ENCODE assay signal across 11 mouse cellular contexts in genomic region chr1:168240846-168241245, GRCm38 (mm10).
DNase-seq lines count a peak whose midpoint lies in the region; ATAC-seq and TF ChIP-seq lines count a peak whose summit lies in the region.
"Had no signal": no experiment of that assay in that cellular context is flagged by ENCODE, and none has a peak within 500 bp of the region (broad histone marks: within the 10 kb centered on the region; RNA-seq: fewer than 3 reads in every experiment).

No protein-coding gene starts in this region.

- H3K9me3 ChIP-seq in heart, embryonic 10.5 days, result no peaks in the 10 kb centered on the region
- H3K9me3 ChIP-seq in hindbrain, postnatal 0 days (ENCODE audit: low read length), result no peaks in the 10 kb centered on the region
- no peaks in the 10 kb centered on the region for H3K9me3 ChIP-seq in stomach, embryonic 16.5 days (replicated peaks; ENCODE audit: control insufficient read depth, low read length)

- H3K27ac ChIP-seq in heart, embryonic 10.5 days, result 0 out of 2 replicates have a peak overlapping the region, but pooled peaks have one; percentile 56
- no peak overlapping the region for H3K27ac ChIP-seq in heart, adult 2 months
- no peak overlapping the region for H3K27ac ChIP-seq in hindbrain, postnatal 0 days
- peak overlapping the region; percentile 14; the same call in 1 of the 2 replicates for H3K27ac ChIP-seq in stomach, embryonic 16.5 days (ENCODE audit: low read length)
- H3K27ac ChIP-seq: macrophage had no signal

- WGBS in heart, embryonic 10.5 days, result 69% methylated on average over 7 of the region's 7 CpGs
- 70% methylated on average over 7 of the region's 7 CpGs for WGBS in heart, adult 2 months
- 25% methylated on average over 7 of the region's 7 CpGs for WGBS in hindbrain, postnatal 0 days
- 38% methylated on average over 7 of the region's 7 CpGs for WGBS in stomach, embryonic 16.5 days

- no peak for TF ChIP-seq CTCF in heart, adult 2 months (IDR thresholded peaks at IDR 0.05)
- no peak for TF ChIP-seq CTCF in hindbrain, postnatal 0 days (IDR thresholded peaks at IDR 0.05; ENCODE audit: low read depth)

- H3K27me3 ChIP-seq in heart, embryonic 10.5 days (ENCODE audit: insufficient read depth, poor library complexity, severe bottlenecking), result no peaks in the 10 kb centered on the region
- H3K27me3 ChIP-seq in heart, adult 2 months (ENCODE audit: control insufficient read depth, insufficient read depth, low read length), result no peaks in the 10 kb centered on the region
- H3K27me3 ChIP-seq in hindbrain, postnatal 0 days (ENCODE audit: insufficient read depth, low read length), result no peaks in the 10 kb centered on the region
- H3K27me3 ChIP-seq in stomach, embryonic 16.5 days (ENCODE audit: control insufficient read depth, insufficient read depth, low read length), result no peaks in the 10 kb centered on the region

- H3K9ac ChIP-seq in heart, adult 2 months (ENCODE audit: low read depth, low read length), result no peak overlapping the region
- no peak overlapping the region for H3K9ac ChIP-seq in hindbrain, postnatal 0 days (replicated peaks; ENCODE audit: low read length)
- H3K9ac ChIP-seq in stomach, embryonic 16.5 days (ENCODE audit: low read length), result no peak overlapping the region

- H3K79me2 ChIP-seq in heart, adult 2 months (replicated peaks; ENCODE audit: control insufficient read depth, insufficient read depth, low read length), result no peaks in the 10 kb centered on the region; the same call in 1 of the 2 replicates

- no peak for DNase-seq in heart, embryonic 10.5 days (ENCODE audit: low spot score)
- DNase-seq in heart, adult 2 months, result no peak
- DNase-seq in right cerebral cortex, postnatal 10 days (ENCODE audit: low spot score in 2 of 2), result peak; percentile 62 to 81
- no peak for DNase-seq in right cerebral cortex, postnatal 36 days (ENCODE audit: low spot score in 2 of 2)
- peak; percentile 56 for DNase-seq in hindbrain, postnatal 0 days (ENCODE audit: low spot score)
- DNase-seq in ovary, postnatal 14 days (ENCODE audit: low spot score), result no peak
- no peak for DNase-seq in kidney, postnatal 25 days
- DNase-seq: B cell, adult 2 months; right cerebral cortex, adult 18-20 months had no signal

- peaks cover 58% of the 10 kb centered on the region for H3K4me1 ChIP-seq in heart, embryonic 10.5 days
- H3K4me1 ChIP-seq in heart, adult 2 months (ENCODE audit: control insufficient read depth, insufficient read depth, low read length), result peaks cover 3% of the 10 kb centered on the region
- H3K4me1 ChIP-seq in hindbrain, postnatal 0 days (ENCODE audit: insufficient read depth, low read length), result peaks cover 10% of the 10 kb centered on the region
- peaks cover 34% of the 10 kb centered on the region for H3K4me1 ChIP-seq in stomach, embryonic 16.5 days (ENCODE audit: control insufficient read depth, insufficient read depth, low read length)

- no peak for TF ChIP-seq EP300 in heart, adult 2 months (IDR thresholded peaks at IDR 0.05; ENCODE audit: insufficient read depth, low read depth, low read length)

- no peak for TF ChIP-seq POLR2A in heart, adult 2 months (IDR thresholded peaks at IDR 0.05; ENCODE audit: insufficient read depth, low read depth, low read length)

- no peak overlapping the region for H3K4me2 ChIP-seq in hindbrain, postnatal 0 days (ENCODE audit: low read depth, low read length)
- H3K4me2 ChIP-seq in stomach, embryonic 16.5 days (ENCODE audit: low read depth, low read length), result peak overlapping the region; percentile 2

- H3K4me3 ChIP-seq in heart, embryonic 10.5 days, result no peak overlapping the region
- H3K4me3 ChIP-seq in heart, adult 2 months, result no peak overlapping the region
- no peak overlapping the region for H3K4me3 ChIP-seq in hindbrain, postnatal 0 days (ENCODE audit: low read length)
- H3K4me3 ChIP-seq in stomach, embryonic 16.5 days (replicated peaks; ENCODE audit: low read length), result no peak overlapping the region

- ATAC-seq in hindbrain, postnatal 0 days, result 0 out of 2 replicates have a peak, but pooled peaks have one; percentile 48
- ATAC-seq in stomach, embryonic 16.5 days (ENCODE audit: insufficient read depth, low FRiP score), result no peak

- H3K36me3 ChIP-seq in heart, embryonic 10.5 days, result 0 out of 2 replicates have a peak, but pooled peaks cover 4% of the 10 kb centered on the region
- H3K36me3 ChIP-seq in heart, adult 2 months (ENCODE audit: control insufficient read depth, insufficient read depth, low read length), result no peaks in the 10 kb centered on the region; the same call in 1 of the 2 replicates
- H3K36me3 ChIP-seq in hindbrain, postnatal 0 days (ENCODE audit: insufficient read depth, low read length), result no peaks in the 10 kb centered on the region
- no peaks in the 10 kb centered on the region for H3K36me3 ChIP-seq in stomach, embryonic 16.5 days (ENCODE audit: control insufficient read depth, insufficient read depth, low read length)

- intact Hi-C loops in heart, adult 2 months (cut with DNase I), result no loop called here

Comparison
In these comparisons a context has a peak if more than half of its experiments do, and no peak if none do; other contexts are left out.
1. DNase-seq: peak in right cerebral cortex, postnatal 10 days (2 of 2) and hindbrain, postnatal 0 days (single experiment); none in heart, embryonic 10.5 days (single experiment), heart, adult 2 months (0 of 2), right cerebral cortex, postnatal 36 days (0 of 2), ovary, postnatal 14 days (single experiment) and kidney, postnatal 25 days (0 of 2).
2. H3K27ac ChIP-seq: peak in heart, embryonic 10.5 days (single experiment) and stomach, embryonic 16.5 days (single experiment); none in heart, adult 2 months (single experiment) and hindbrain, postnatal 0 days (single experiment).